Mouse (Mus musculus): Measurements from ENCODE around the gene Tmco4.

Gene Tmco4

GRCm38 (mm10) chr4:139091066-139091465 is 118.4 kb downstream of the Tmco4 start:
- in situ Hi-C loops (cut with MboI, MseI) = loop anchor here (25.0 kb wide), 1 partner anchor 171 kb away; no protein-coding TSS in a partner anchor

GRCm38 (mm10) chr4:139091478-139092355 is 119.0 kb downstream of the Tmco4 start:
- in situ Hi-C loops (cut with MboI, MseI) = loop anchor here (25.0 kb wide), 1 partner anchor 171 kb away; no protein-coding TSS in a partner anchor

- in situ Hi-C loops (cut with MboI, MseI) = loop anchor here (25.0 kb wide), 1 partner anchor 170 kb away; no protein-coding TSS in a partner anchor
Measured at GRCm38 (mm10) chr4:139092356-139093195, 119.9 kb downstream of the Tmco4 start, which contains the start of gene Nbl1. Gene Nbl1 (minus strand): TSS chr4:139092993.

- in situ Hi-C loops (cut with MboI, MseI) = loop anchor here (25.0 kb wide), 1 partner anchor 169 kb away; no protein-coding TSS in a partner anchor
Measured at GRCm38 (mm10) chr4:139093196-139093530, 120.5 kb downstream of the Tmco4 start.

DNA sequence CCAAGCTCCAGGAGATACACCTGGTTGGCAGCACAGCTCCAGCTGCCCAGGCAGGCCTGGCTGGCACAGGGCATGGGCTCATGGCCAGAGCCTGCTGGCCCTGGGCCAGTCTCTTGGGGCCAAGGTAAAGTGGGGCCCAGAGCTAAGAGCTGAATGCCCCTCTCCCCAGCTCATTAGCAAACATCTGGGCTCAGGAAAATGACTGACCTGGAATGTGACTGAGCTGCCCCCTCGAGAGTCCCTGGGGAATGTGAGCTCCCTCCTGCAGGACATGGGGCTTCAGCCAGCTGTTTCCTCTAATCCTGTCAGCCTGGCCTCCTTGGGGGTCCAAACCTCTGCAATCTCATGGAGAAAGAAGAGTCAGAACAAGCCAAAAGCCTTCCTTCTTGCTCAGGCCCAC is 122.7 kb downstream of the Tmco4 start:
- in situ Hi-C loops (cut with MboI, MseI) = loop anchor here (25.0 kb wide), 1 partner anchor 167 kb away; no protein-coding TSS in a partner anchor

- in situ Hi-C loops (cut with MboI, MseI) = loop anchor here (25.0 kb wide), 1 partner anchor 166 kb away; no protein-coding TSS in a partner anchor
Measured at GRCm38 (mm10) chr4:139096201-139096600, 123.5 kb downstream of the Tmco4 start.

- in situ Hi-C loops (cut with MboI, MseI) = no loop called here
Measured at GRCm38 (mm10) chr4:139100326-139100725, 127.6 kb downstream of the Tmco4 start.

DNA sequence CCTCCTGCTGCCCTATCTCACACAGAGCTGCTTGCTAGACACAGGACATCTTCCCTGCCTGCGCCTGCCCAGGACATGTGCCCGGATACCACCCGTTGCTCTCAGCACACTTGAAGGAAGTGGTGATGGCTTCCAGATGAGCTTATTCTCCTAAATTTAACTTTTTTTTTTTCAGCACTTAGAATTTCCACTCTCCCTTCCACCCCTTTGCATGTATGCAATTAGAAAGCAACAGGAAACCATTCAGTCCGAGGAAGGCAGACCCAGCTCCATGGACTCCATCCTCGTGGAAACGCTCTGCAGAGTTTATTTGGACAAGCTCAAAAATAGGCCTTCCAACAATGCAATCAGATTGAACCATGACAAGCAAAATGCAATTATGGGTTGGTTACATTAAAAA is 128.9 kb downstream of the Tmco4 start:
- in situ Hi-C loops (cut with MboI, MseI) = no loop called here

DNA sequence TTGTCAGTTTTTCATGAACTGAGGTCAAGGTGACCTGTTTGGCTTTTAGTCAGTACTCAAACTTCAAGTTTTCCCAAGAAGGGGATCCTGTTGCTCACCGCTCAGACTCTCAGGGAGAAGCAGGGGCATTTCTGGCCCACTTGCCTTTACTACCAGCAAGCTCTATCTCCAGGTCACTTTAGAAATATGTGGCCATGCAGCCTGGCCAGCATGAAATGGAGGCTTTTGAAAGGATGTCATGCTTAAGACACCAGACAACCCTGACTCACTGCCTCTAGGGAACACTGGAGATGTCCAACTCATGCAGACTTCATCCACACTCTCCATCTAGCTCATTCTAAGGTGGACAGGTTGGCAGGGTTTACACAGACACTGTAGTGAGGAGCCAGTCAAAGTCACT is 132.8 kb downstream of the Tmco4 start:
- in situ Hi-C loops (cut with MboI, MseI) = no loop called here
